Mouse (Mus musculus) cortical plate, adult 2 months (tissue): ENCODE data around the gene Robo1.

Source experiments
- CTCF ChIP-seq: fragments of 200-500 bp; IDR thresholded peaks from 2 replicates; pipeline ENCODE4 v1.5.1; 2011; ENCODE audit warnings: mild to moderate bottlenecking, control low read depth, low read length; ENCODE audit not compliant: insufficient read depth; ENCODE audit errors: extremely low read depth
- POLR2A ChIP-seq: fragments of 200-500 bp; IDR thresholded peaks from 2 replicates; pipeline ENCODE4 v1.6.1; 2011; ENCODE audit warnings: mild to moderate bottlenecking, low read length, control low read depth; ENCODE audit not compliant: insufficient read depth; ENCODE audit errors: extremely low read depth

GRCm38 (mm10) chr16:72786079-72786478 is 478.0 kb downstream of the Robo1 start:
- TF ChIP-seq POLR2A (no peak), CTCF (no peak)
